Mouse (Mus musculus) gonadal fat pad, adult 2 months (tissue): Measurements from ENCODE around the gene Lsm14a. TPM values are rescaled to one million over a fixed set of nuclear protein-coding genes. Genes with fewer than 3 reads are reported as not detected.

Experiments
- DNase-seq: peaks from one replicate; pipeline ENCODE4 v3.0.0-alpha.2; 2012; ENCODE audit warnings: low read depth
- polyA plus RNA-seq: library from polyadenylated mRNA; depleted of rRNA; stranded (reverse); fragments of >200 nt; gene quantifications from 2 replicates; pipeline ENCODE4 v1.2.3, GENCODE M21; 2012; rRNA removed

Lsm14a gene
- polyA plus RNA-seq, 1 experiment, result 64.5 TPM

DNA sequence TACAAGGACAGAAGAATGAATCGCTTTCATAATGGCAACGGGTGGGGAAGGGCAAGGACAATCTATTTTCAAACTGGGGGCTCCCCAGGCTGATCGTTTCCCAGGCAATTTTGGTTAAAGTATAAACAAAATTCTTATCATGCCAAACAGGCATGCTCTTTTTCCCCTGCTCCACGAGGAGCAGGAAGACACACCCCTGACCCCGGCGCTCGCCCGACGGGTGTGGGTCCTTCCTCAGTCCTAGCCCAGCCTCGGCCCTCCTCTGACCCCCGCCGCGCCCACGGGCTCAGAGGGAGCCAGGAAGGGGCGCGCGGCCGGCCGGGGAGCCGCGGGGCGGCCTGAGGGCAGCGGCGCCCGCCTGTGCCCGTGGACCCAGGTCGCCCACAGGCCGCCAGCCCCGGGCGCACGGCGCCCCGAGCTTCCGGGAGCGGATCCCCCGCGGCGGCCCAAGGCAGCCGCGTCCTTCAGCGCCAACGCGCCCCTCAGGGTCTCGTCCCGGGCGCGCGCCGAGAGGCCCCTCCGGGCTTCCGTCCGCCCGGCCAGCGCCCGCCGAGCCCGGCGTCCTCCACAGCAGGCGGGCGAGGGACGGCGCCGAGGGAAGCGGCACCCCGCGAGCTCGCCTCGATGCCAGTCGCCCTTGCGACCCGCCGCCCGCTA, 80.2 kb downstream of the Lsm14a start:
- DNase-seq, result no peak

DNA sequence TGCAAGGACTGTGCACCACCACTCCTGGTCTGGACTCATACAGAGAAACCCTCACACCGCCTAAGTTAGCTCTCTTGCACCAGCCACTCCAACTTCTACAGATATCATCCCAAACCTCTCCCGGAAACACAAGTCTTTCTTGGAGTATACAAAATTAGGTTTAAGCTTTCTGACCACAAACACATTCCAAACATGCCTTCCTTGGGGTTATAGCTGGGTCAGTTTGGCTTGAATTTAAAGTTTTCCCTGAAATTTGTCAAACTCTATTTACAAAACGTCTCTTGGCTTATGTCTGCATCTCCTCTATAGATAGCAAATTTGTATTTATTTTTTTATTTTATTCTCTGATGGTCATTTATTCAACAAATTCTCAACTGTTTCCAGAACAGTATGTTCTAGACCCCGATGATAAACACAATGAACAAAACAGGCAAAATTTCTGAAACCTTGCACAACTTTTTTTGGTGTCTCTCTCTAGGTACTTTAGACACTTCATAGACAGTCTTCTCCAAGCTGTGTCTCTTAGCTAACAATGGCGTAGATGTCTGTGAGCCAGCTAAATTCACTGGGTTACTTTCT, 83.8 kb downstream of the Lsm14a start:
- no peak for DNase-seq

- no peak for DNase-seq
Observed at GRCm38 (mm10) chr7:34308586-34308985, 84.5 kb downstream of the Lsm14a start.

GRCm38 (mm10) chr7:34305454-34305853, 87.7 kb downstream of the Lsm14a start:
- no peak for DNase-seq

DNA sequence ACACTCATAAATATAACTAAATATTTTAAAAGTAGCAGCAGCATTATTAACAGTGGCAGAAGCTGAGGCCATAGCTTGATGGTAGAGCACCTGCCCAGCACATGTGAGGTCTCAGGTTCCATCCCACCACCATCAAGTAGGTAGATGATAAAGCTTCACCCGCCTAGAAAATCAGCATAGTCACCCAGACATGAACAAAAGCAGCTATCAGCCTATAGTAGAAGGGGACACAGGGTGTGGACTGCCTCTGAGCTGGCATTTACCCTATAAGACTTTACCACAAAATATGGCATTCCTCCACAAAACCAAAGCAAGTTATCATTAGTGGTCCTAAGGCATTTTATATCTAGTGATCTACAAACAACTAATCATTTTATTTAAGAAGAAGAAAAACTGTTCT, 90.5 kb downstream of the Lsm14a start:
- DNase-seq, result no peak

DNA sequence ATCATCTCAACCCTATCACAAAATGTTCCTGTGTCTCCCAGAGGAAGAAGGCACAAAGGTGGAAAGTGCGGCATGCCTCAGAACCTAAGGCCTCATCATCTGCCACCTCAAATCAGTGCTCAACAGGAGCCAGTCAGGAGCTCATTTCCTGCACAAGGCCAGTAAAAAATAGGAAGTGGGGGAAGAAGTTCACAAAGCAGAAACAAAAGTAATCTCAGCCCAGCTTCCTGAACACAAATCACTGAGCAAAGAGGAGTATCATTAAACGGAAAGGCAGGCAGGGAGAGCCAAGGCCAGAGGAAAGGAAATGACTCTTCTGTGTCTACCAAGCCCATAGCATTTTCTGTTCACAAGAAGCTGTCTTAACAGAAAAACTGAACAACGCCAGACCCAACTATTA, 91.2 kb downstream of the Lsm14a start:
- DNase-seq, result no peak

DNA sequence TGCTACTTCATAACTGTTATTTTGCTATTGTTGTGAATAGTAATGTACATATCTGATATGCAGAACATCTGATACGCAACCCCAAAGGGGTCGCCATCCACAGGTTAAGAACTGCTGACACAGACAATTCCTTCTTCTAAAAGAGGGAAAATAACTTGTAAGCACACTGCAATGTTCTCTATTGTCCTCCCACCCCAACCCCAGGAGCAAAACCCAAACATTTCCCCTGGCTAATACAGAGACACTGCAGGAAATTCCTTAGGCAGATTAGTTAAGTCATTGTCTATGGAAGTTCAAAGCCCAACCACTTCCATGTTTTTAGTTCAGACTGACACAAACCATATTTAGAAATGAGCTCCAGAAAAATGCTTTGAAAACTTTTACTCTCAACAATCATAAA, 94.3 kb downstream of the Lsm14a start:
- DNase-seq, result no peak

- no peak for DNase-seq
Observed at GRCm38 (mm10) chr7:34296124-34296523, 97.0 kb downstream of the Lsm14a start.

Other genes starting within 250 kb of the Lsm14a start
- gene Uba2, start 223.7 kb downstream of the Lsm14a start, polyA plus RNA-seq, result 57.4 and 57.5 TPM in 2 replicates
- 23.9 and 29.4 TPM in 2 replicates for gene Pdcd2l, start 196.7 kb downstream of the Lsm14a start, polyA plus RNA-seq
- 269 and 270 TPM in 2 replicates for gene Gpi1, start 163.0 kb downstream of the Lsm14a start, polyA plus RNA-seq
- gene Gm6096, start 142.3 kb downstream of the Lsm14a start, polyA plus RNA-seq, result not detected in 2 replicates
- 33.8 and 35.0 TPM in 2 replicates for gene 4931406P16Rik, start 79.8 kb downstream of the Lsm14a start, polyA plus RNA-seq